Mouse (Mus musculus) bone marrow, adult 2 months (tissue): ENCODE measurements around the gene Efna3. TPM values are rescaled to one million over a fixed set of nuclear protein-coding genes. Genes with fewer than 3 reads are reported as not detected.
A peak's percentile ranks its signal among the peaks of the same experiment; 100 is the strongest.

Experiments
- H3K27ac ChIP-seq: fragments of 200-500 bp; 2 replicates; pipeline ENCODE4 v1.5.1; 2012; ENCODE audit warnings: low read depth, mild to moderate bottlenecking, control low read depth, inconsistent platforms, low read length; ENCODE audit not compliant: control insufficient read depth, poor library complexity, insufficient read depth
- H3K4me1 ChIP-seq: fragments of 200-500 bp; 2 replicates; pipeline ENCODE4 v1.6.1; 2011; ENCODE audit warnings: low read length; ENCODE audit not compliant: control insufficient read depth, insufficient read depth
- H3K4me3 ChIP-seq: fragments of 200-500 bp; replicated peaks from 2 replicates; pipeline ENCODE3; 2011; ENCODE audit warnings: mild to moderate bottlenecking, low read depth, low read length, control low read depth; ENCODE audit not compliant: control insufficient read depth
- CTCF ChIP-seq: fragments of 200-500 bp; IDR thresholded peaks from 2 replicates; pipeline ENCODE4 v1.5.1; 2011; ENCODE audit warnings: low read length, control low read depth; ENCODE audit not compliant: control insufficient read depth, insufficient read depth
- POLR2A ChIP-seq: fragments of 200-500 bp; IDR thresholded peaks from 2 replicates; pipeline ENCODE4 v1.6.1; 2011; ENCODE audit warnings: low read depth, mild to moderate bottlenecking, control low read depth, low read length, borderline replicate concordance; ENCODE audit not compliant: control insufficient read depth
- WGBS: fragments of 180-500 bp; shearing (Covaris S2); methylation state at CpG from one replicate; pipeline ENCODE4 v1.1.7; 2018; 5-methylcytosine and 5-hydroxymethylcytosine counted together
- polyA plus RNA-seq: library from polyadenylated mRNA; stranded (reverse); fragments of >200 nt; gene quantifications from 2 replicates; pipeline ENCODE4 v1.2.4, GENCODE M21; 2011; ENCODE audit warnings: low replicate concordance; ENCODE audit not compliant: missing spikeins, insufficient read depth, insufficient read length

Efna3 gene
- polyA plus RNA-seq, 1 experiment, result 2.7 TPM

DNA sequence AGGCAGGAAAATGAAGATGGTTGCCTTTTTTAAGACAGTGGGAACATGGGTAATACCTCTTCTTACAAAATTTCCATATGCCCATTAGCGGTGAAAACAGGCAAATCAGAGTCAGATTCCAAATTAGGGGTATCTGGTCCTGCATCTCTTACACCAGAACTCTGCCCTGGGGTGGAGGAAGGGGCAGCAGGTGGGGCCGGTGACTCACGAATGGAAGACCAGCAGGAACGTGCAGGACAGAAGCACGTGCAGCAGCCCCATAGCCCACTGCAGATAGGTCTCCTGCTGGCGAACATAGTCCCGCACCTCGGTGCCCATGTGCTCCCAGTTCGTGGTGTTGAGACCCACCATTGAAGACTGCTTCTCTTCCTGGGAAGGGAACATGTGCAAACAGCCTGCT lies 33.3 kb upstream of the Efna3 start:
- 81% methylated on average over 9 of the region's 9 CpGs for WGBS
- H3K4me3 ChIP-seq, result no peak overlapping the region
- no peak for TF ChIP-seq CTCF
- TF ChIP-seq POLR2A, result no peak
- no peak overlapping the region for H3K27ac ChIP-seq
- H3K4me1 ChIP-seq, result no peaks in the 10 kb centered on the region; the same call in 1 of the 2 replicates

- no peaks in the 10 kb centered on the region; the same call in 1 of the 2 replicates for H3K4me1 ChIP-seq
- TF ChIP-seq CTCF, result no peak
- no peak for TF ChIP-seq POLR2A
- WGBS, result 70% methylated on average over 6 of the region's 6 CpGs
Observed at GRCm38 (mm10) chr3:89355512-89355902, 32.7 kb upstream of the Efna3 start.

GRCm38 (mm10) chr3:89354816-89355511 lies 32.2 kb upstream of the Efna3 start:
- WGBS, result 16% methylated on average over 5 of the region's 5 CpGs
- H3K27ac ChIP-seq, result no peak overlapping the region
- no peak overlapping the region for H3K4me3 ChIP-seq
- peaks cover 4% of the 10 kb centered on the region for H3K4me1 ChIP-seq
- TF ChIP-seq CTCF (peak; percentile 74), POLR2A (no peak)

More at GRCm38 (mm10) chr3:89355512-89355902, 32.7 kb upstream of the Efna3 start:
- no peak overlapping the region for H3K4me3 ChIP-seq
- H3K27ac ChIP-seq, result no peak overlapping the region

DNA sequence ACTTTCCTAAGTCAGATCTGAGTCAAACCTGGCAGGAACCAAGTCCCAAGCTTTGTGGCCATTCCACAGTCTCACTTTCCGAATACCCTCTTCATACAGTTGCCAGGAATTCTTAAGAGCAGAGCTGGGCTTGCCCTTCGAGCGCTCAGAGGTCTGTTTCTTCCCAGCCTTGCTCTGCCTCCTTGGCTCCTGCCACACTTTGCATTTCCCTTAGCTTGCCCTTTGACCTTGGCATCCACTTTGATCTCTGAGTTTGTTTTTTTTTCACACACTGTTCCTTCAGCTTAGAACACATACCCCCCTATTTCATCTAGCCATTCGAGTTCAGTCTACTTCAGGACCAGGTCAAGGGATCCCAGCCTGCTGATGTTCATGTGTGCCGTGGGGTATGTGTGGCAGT lies 28.5 kb upstream of the Efna3 start:
- no peak overlapping the region for H3K4me3 ChIP-seq
- WGBS, result 86% methylated on average over 5 of the region's 5 CpGs
- no peak for TF ChIP-seq CTCF
- TF ChIP-seq POLR2A, result no peak
- no peak overlapping the region for H3K27ac ChIP-seq
- H3K4me1 ChIP-seq, result peaks cover 10% of the 10 kb centered on the region

GRCm38 (mm10) chr3:89349869-89350501 lies 27.2 kb upstream of the Efna3 start, which contains the start of gene Adam15:
TSS of gene Adam15 (minus strand) at chr3:89349996.
- peak within 1 kb of the TSS; percentile 72 for H3K4me3 ChIP-seq
- TF ChIP-seq POLR2A (peak; percentile 47; the same call in 1 of the 2 replicates), CTCF (no peak)
- 1% methylated on average over 59 of the region's 59 CpGs for WGBS
- H3K27ac ChIP-seq, result peak within 1 kb of the TSS; percentile 60
- H3K4me1 ChIP-seq, result peaks cover 10% of the 10 kb centered on the region

GRCm38 (mm10) chr3:89348911-89349868 lies 26.4 kb upstream of the Efna3 start:
- 7% methylated on average over 38 of the region's 38 CpGs for WGBS
- TF ChIP-seq POLR2A (no peak), CTCF (no peak)
- peak overlapping the region; percentile 12 for H3K27ac ChIP-seq
- peaks cover 10% of the 10 kb centered on the region for H3K4me1 ChIP-seq
- H3K4me3 ChIP-seq, result peak overlapping the region; percentile 72

GRCm38 (mm10) chr3:89347916-89348315 lies 25.2 kb upstream of the Efna3 start:
- Histone ChIP-seq H3K27ac (peak overlapping the region; percentile 40; the same call in 1 of the 2 replicates), H3K4me1 (peaks cover 10% of the 10 kb centered on the region), H3K4me3 (no peak overlapping the region)
- no peak for TF ChIP-seq POLR2A
- no peak for TF ChIP-seq CTCF
- WGBS, result 7% methylated on average over 1 of the region's 1 CpGs
